Mouse (Mus musculus): Measurements from ENCODE around the gene Snd1. TPM values are rescaled to one million over a fixed set of nuclear protein-coding genes. Genes with fewer than 3 reads are reported as not detected.

The Snd1 gene
- 190 TPM for polyA plus RNA-seq (2012; fragmentation: generic; extraction: Trizol)

GRCm38 (mm10) chr6:28474839-28475238, at the start of gene Snd1:
Snd1 (plus strand) TSS chr6:28475139.
- no peak for TF ChIP-seq MYOD1 (IDR thresholded peaks at IDR 0.05; ENCODE audit: control insufficient read depth in 1 of 3, insufficient read length in 2 of 3, low read depth in 2 of 3)
- 0 out of 2 replicates have a peak, but pooled peaks have one; percentile 14 for TF ChIP-seq CEBPB (IDR thresholded peaks at IDR 0.05; ENCODE audit: insufficient read depth, poor library complexity, severe bottlenecking)
- no peaks in the 10 kb centered on the region for H3K36me3 ChIP-seq (ENCODE audit: control insufficient read depth, insufficient read depth)
- H3K79me2 ChIP-seq (ENCODE audit: control insufficient read depth, insufficient read depth), result no peaks in the 10 kb centered on the region
- peak within 1 kb of the TSS; percentile 40 for H3K4me2 ChIP-seq (ENCODE audit: low read depth)
- no peak within 1 kb of the TSS for H3K4me3 ChIP-seq
- no peak within 1 kb of the TSS for H3ac ChIP-seq (ENCODE audit: control insufficient read depth, insufficient read length)
- no peaks in the 10 kb centered on the region for H3K27me3 ChIP-seq (ENCODE audit: control insufficient read depth, insufficient read depth, insufficient read length)

DNA sequence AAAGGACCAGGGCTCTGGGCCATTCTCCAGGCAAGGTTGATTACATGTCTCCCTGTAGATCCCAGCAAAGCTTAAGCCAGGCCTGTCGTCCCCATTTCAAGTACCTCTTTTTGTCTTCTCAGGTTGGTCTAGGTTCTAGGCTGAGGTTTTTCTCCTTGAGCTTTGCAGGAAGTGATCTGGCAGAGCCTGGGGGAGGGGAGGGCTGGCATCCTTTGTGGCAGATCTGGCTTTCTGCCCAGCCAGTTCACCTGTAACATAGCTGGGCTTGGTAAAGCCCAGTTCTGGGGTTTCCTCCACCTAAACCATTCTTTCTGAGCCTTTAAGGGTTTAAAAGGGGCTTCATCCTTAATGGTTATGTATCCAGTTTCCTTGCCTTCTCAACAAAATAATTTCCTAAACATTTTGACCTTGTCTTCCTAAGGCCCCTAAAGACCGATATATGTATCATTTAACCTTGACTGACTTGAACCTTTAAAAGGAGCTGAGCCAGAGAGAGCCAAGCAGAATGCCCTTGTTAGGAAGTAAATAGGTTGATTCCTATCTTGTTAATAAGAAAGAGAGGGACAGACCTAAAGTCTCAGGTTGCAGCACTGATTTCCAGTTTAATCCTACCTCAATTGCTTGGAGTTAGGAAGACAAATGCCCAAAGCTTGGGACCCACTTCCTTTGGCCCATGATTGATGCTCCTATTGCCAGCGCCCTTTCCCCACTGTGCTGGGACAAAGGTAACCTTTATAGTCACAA, 47.7 kb upstream of the Snd1 start, which contains the start of gene Fscn3:
Fscn3 (plus strand) TSS at position 694 of the 744 bp plus-strand sequence.
- Histone ChIP-seq H3K36me3 (ENCODE audit: control insufficient read depth, insufficient read depth) (no peaks in the 10 kb centered on the region), H3K4me3 (no peak within 1 kb of the TSS), H3K79me2 (ENCODE audit: control insufficient read depth, insufficient read depth) (peaks cover 9% of the 10 kb centered on the region), H3K4me2 (ENCODE audit: low read depth) (no peak within 1 kb of the TSS), H3ac (ENCODE audit: control insufficient read depth, insufficient read length) (no peak within 1 kb of the TSS), H3K27me3 (ENCODE audit: control insufficient read depth, insufficient read depth, insufficient read length) (no peaks in the 10 kb centered on the region)
- TF ChIP-seq MAX (IDR thresholded peaks at IDR 0.05; ENCODE audit: low read depth) (no peak), TCF3 (IDR thresholded peaks at IDR 0.05; ENCODE audit: insufficient read length, low read depth) (no peak), TCF12 (IDR thresholded peaks at IDR 0.05; ENCODE audit: insufficient read depth, poor library complexity, severe bottlenecking) (no peak), MYOD1 (IDR thresholded peaks at IDR 0.05; ENCODE audit: control insufficient read depth in 1 of 3, insufficient read length in 2 of 3, low read depth in 2 of 3) (no peak)

GRCm38 (mm10) chr6:28428290-28428689, 46.6 kb upstream of the Snd1 start, which contains the start of gene Gcc1:
Gcc1 (minus strand) TSS chr6:28428390.
- Histone ChIP-seq H3K4me3 (no peak within 1 kb of the TSS), H3K36me3 (ENCODE audit: control insufficient read depth, insufficient read depth) (no peaks in the 10 kb centered on the region), H3ac (ENCODE audit: control insufficient read depth, insufficient read length) (no peak within 1 kb of the TSS), H3K4me2 (ENCODE audit: low read depth) (no peak within 1 kb of the TSS), H3K79me2 (ENCODE audit: control insufficient read depth, insufficient read depth) (peaks cover 9% of the 10 kb centered on the region), H3K27me3 (ENCODE audit: control insufficient read depth, insufficient read depth, insufficient read length) (no peaks in the 10 kb centered on the region)
- TF ChIP-seq MAX (IDR thresholded peaks at IDR 0.05; ENCODE audit: low read depth), result no peak
- TF ChIP-seq CEBPB (IDR thresholded peaks at IDR 0.05; ENCODE audit: insufficient read depth, poor library complexity, severe bottlenecking), result no peak
- no peak for TF ChIP-seq USF1 (IDR thresholded peaks at IDR 0.05; ENCODE audit: low read depth)
- no peak for TF ChIP-seq REST (IDR thresholded peaks at IDR 0.05; ENCODE audit: insufficient read depth, insufficient read length)
- TF ChIP-seq MYOG (IDR thresholded peaks at IDR 0.05; ENCODE audit: control insufficient read depth in 1 of 3, insufficient read depth in 1 of 3, insufficient read length in 2 of 3, low read depth in 2 of 3), result no peak
- TF ChIP-seq TCF12 (IDR thresholded peaks at IDR 0.05; ENCODE audit: insufficient read depth, poor library complexity, severe bottlenecking), result no peak
- TF ChIP-seq E2F4 (IDR thresholded peaks at IDR 0.05; ENCODE audit: insufficient read depth), result no peak
- no peak for TF ChIP-seq POLR2A (IDR thresholded peaks at IDR 0.05; ENCODE audit: insufficient read length, low read depth)
- no peak for TF ChIP-seq POLR2AphosphoS2 (IDR thresholded peaks at IDR 0.05; ENCODE audit: insufficient read length, low read depth)
- no peak for TF ChIP-seq SRF (IDR thresholded peaks at IDR 0.05; ENCODE audit: control insufficient read depth, insufficient read length, low read depth)
- TF ChIP-seq TCF3 (IDR thresholded peaks at IDR 0.05; ENCODE audit: insufficient read length, low read depth), result no peak
- TF ChIP-seq MYOD1 (IDR thresholded peaks at IDR 0.05; ENCODE audit: control insufficient read depth in 1 of 3, insufficient read length in 2 of 3, low read depth in 2 of 3), result no peak

GRCm38 (mm10) chr6:28429870-28430269, 45.1 kb upstream of the Snd1 start:
- Histone ChIP-seq H3K79me2 (ENCODE audit: control insufficient read depth, insufficient read depth) (no peaks in the 10 kb centered on the region), H3K4me3 (no peak overlapping the region), H3K27me3 (ENCODE audit: control insufficient read depth, insufficient read depth, insufficient read length) (no peaks in the 10 kb centered on the region), H3ac (ENCODE audit: control insufficient read depth, insufficient read length) (no peak overlapping the region), H3K4me2 (ENCODE audit: low read depth) (no peak overlapping the region), H3K36me3 (ENCODE audit: control insufficient read depth, insufficient read depth) (no peaks in the 10 kb centered on the region)
- TF ChIP-seq CEBPB (IDR thresholded peaks at IDR 0.05; ENCODE audit: insufficient read depth, poor library complexity, severe bottlenecking) (no peak), MAX (IDR thresholded peaks at IDR 0.05; ENCODE audit: low read depth) (no peak), REST (IDR thresholded peaks at IDR 0.05; ENCODE audit: insufficient read depth, insufficient read length) (no peak), POLR2AphosphoS2 (IDR thresholded peaks at IDR 0.05; ENCODE audit: insufficient read length, low read depth) (no peak), SRF (IDR thresholded peaks at IDR 0.05; ENCODE audit: control insufficient read depth, insufficient read length, low read depth) (no peak), TCF3 (IDR thresholded peaks at IDR 0.05; ENCODE audit: insufficient read length, low read depth) (no peak), E2F4 (IDR thresholded peaks at IDR 0.05; ENCODE audit: insufficient read depth) (no peak), USF1 (IDR thresholded peaks at IDR 0.05; ENCODE audit: low read depth) (no peak), TCF12 (IDR thresholded peaks at IDR 0.05; ENCODE audit: insufficient read depth, poor library complexity, severe bottlenecking) (no peak), POLR2A (IDR thresholded peaks at IDR 0.05; ENCODE audit: insufficient read length, low read depth) (no peak), MYOG (IDR thresholded peaks at IDR 0.05; ENCODE audit: control insufficient read depth in 1 of 3, insufficient read depth in 1 of 3, insufficient read length in 2 of 3, low read depth in 2 of 3) (no peak), MYOD1 (IDR thresholded peaks at IDR 0.05; ENCODE audit: control insufficient read depth in 1 of 3, insufficient read length in 2 of 3, low read depth in 2 of 3) (no peak)

All from myocyte (in vitro differentiated cells).